Mouse (Mus musculus): ENCODE data around the gene Serpinh1.

DNA sequence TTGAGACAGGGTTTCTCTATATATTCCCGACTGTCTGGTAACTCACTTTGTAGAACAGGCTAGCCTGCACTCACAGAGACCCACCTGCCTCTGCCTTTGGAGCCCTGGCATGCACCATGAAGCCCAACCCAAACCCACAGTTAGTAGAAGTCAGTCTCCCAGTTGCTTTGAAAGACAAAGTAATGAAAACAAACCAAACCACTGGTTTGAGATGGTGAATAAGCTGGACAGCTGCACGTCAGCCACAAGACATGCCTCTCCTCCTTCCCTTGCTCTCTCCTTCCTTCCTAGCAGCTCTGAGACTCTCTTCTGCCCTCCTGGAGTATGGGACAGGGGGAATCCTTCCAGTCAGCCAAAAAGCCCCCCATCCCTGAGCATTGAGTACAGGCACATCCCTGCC is 9.1 kb upstream of the Serpinh1 start:
- TF ChIP-seq CTCF (IDR thresholded peaks at IDR 0.05; ENCODE audit: low read depth, low read length): no peak
- TF ChIP-seq POLR2A (IDR thresholded peaks at IDR 0.05; ENCODE audit: extremely low read depth, insufficient read depth, low read length): no peak

Measured in liver, adult 2 months (tissue).